Mouse (Mus musculus) liver, embryonic 14.5 days (tissue): Measurements from ENCODE around the gene Carmil2. TPM values are rescaled to one million over a fixed set of nuclear protein-coding genes. Genes with fewer than 3 reads are reported as not detected.

Source experiments
- ATAC-seq: fragments of 200-750 bp; cut with Nextera tagmentation; 2 replicates; pipeline ENCODE4 v1.8.0; 2017; ENCODE audit warnings: moderate number of reproducible peaks, mild to moderate bottlenecking, moderate library complexity; ENCODE audit not compliant: insufficient read depth
- DNase-seq, 3 experiments: peaks; one replicate each; pipeline ENCODE4 v3.0.0-alpha.2; 2012 to 2013; ENCODE audit warnings: low read depth in 3 of 3, low spot score in 3 of 3
- H3K27ac ChIP-seq: fragments of 300-500 bp; sonication (generic); 2 replicates; pipeline ENCODE4 v1.5.1; 2014; ENCODE audit warnings: moderate library complexity, mild to moderate bottlenecking, control low read depth, inconsistent platforms
- H3K27me3 ChIP-seq: fragments of 300-500 bp; sonication (generic); 2 replicates; pipeline ENCODE4 v1.6.1; 2014; ENCODE audit warnings: mild to moderate bottlenecking, low read length, moderate library complexity; ENCODE audit not compliant: control insufficient read depth, insufficient read depth
- H3K36me3 ChIP-seq: fragments of 300-500 bp; sonication (generic); replicated peaks from 2 replicates; pipeline ENCODE4 v1.6.1; 2014; ENCODE audit warnings: low read depth; ENCODE audit not compliant: control insufficient read depth, insufficient read depth
- H3K4me1 ChIP-seq, 2 experiments: fragments of 200-500 bp in 1 of 2; fragments of 300-500 bp in 1 of 2; sonication (generic) in 1 of 2; replicated peaks; 2 replicates each; pipeline ENCODE4 v1.6.1; 2012 to 2014; ENCODE audit warnings: antibody characterized with exemption in 1 of 2, inconsistent platforms in 1 of 2, low read length in 1 of 2; ENCODE audit not compliant: control insufficient read depth in 2 of 2, insufficient read depth in 2 of 2
- H3K4me2 ChIP-seq: fragments of 300-500 bp; sonication (generic); 2 replicates; pipeline ENCODE4 v1.6.1; 2014; ENCODE audit warnings: low read depth, mild to moderate bottlenecking, control low read depth, moderate library complexity
- H3K4me3 ChIP-seq, 2 experiments: fragments of 200-500 bp in 1 of 2; fragments of 300-500 bp in 1 of 2; sonication (generic) in 1 of 2; 2 replicates each; pipeline ENCODE4 v1.5.1; 2012 to 2014; ENCODE audit warnings: low read depth in 2 of 2, low read length in 2 of 2, mild to moderate bottlenecking in 2 of 2, control low read depth in 1 of 2, inconsistent platforms in 1 of 2, moderate library complexity in 1 of 2; ENCODE audit not compliant: insufficient read depth in 1 of 2
- H3K9ac ChIP-seq: fragments of 300-500 bp; sonication (generic); replicated peaks from 2 replicates; pipeline ENCODE4 v1.6.1; 2014; ENCODE audit warnings: mild to moderate bottlenecking, control low read depth, moderate library complexity
- H3K9me3 ChIP-seq: fragments of 300-500 bp; sonication (generic); 2 replicates; pipeline ENCODE4 v1.6.1; 2016; ENCODE audit warnings: low read length, mixed read lengths; ENCODE audit not compliant: control insufficient read depth
- CTCF ChIP-seq: IDR thresholded peaks from 2 replicates; pipeline ENCODE4 v1.5.1; 2016; ENCODE audit warnings: antibody characterized with exemption, low read depth, control low read depth
- EP300 ChIP-seq: IDR thresholded peaks from 2 replicates; pipeline ENCODE4 v1.6.1; 2016; ENCODE audit warnings: antibody characterized with exemption, low read depth
- WGBS: fragments of 180-500 bp; shearing (Covaris S2); extraction: QIAGEN DNeasy Blood & Tissue Kit; methylation state at CpG from one replicate; pipeline ENCODE4 v1.1.7; 2014; ENCODE audit not compliant: insufficient replicate concordance; 5-methylcytosine and 5-hydroxymethylcytosine counted together
- polyA plus RNA-seq, 2 experiments: library from polyadenylated mRNA; depleted of rRNA in 1 of 2; stranded (reverse) in 1 of 2; unstranded in 1 of 2; fragments of >200 nt; fragmentation: Nextera tagmentation in 1 of 2; extraction: Ambion mirVana in 1 of 2; gene quantifications; 2 replicates each; pipeline versions ENCODE4 v1.2.1 to v1.2.3; 2012 to 2014

Carmil2 gene
- polyA plus RNA-seq, 2 experiments: 0.24 to 1.3 TPM

DNA sequence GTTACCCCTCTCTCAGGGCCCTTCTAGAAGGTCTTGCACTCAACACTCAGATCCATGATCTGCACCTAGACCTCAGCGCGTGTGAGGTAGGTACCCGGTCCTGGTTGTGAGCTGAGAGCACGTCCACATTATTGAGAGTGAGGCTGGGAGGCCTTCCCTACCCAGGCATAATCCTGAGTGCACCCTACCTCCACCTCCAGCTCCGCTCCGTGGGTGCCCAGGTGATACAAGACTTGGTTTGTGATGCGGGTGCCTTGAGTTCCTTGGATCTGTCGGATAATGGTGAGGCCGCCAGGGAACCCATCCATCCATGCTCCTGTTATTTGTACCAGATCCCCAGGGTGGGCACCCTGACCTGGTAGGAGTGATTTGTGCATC lies 3.9 kb downstream of the Carmil2 start:
- no peak overlapping the region for H3K4me2 ChIP-seq
- no peak for DNase-seq
- H3K27ac ChIP-seq: no peak overlapping the region
- H3K4me3 ChIP-seq: no peak overlapping the region
- ATAC-seq: no peak
- no peaks in the 10 kb centered on the region for H3K36me3 ChIP-seq
- no peak for TF ChIP-seq EP300
- TF ChIP-seq CTCF: no peak
- H3K9me3 ChIP-seq: no peaks in the 10 kb centered on the region
- H3K9ac ChIP-seq: no peak overlapping the region
- H3K27me3 ChIP-seq: no peaks in the 10 kb centered on the region
- WGBS: 84% methylated on average over 9 of the region's 9 CpGs
- H3K4me1 ChIP-seq: peaks cover 0 to 3% of the 10 kb centered on the region in 2 experiments; a peak in 3 of 4 replicates

DNA sequence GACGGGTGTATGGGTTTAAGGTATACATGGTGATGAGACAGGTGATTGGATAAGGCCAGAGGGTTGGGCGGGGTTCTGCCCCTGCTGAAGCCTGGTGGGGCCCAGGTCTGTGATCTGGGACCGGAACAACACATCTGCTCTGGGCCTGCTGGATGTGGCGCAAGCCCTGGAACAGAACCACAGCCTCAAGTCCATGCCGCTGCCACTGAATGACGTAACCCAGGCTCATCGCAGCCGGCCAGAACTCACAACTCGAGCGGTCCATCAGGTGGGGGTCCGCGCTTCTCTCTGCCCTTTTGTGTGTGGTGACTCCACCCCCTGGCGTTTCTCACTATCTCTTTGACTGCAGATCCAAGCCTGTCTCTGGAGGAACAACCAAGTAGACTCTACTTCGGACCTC lies 4.9 kb downstream of the Carmil2 start:
- Histone ChIP-seq H3K4me3 (no peak overlapping the region), H3K9me3 (no peaks in the 10 kb centered on the region), H3K36me3 (no peaks in the 10 kb centered on the region), H3K27ac (no peak overlapping the region), H3K9ac (no peak overlapping the region), H3K4me2 (no peak overlapping the region), H3K4me1 (peaks cover 0 to 3% of the 10 kb centered on the region in 2 experiments; a peak in 3 of 4 replicates), H3K27me3 (no peaks in the 10 kb centered on the region)
- TF ChIP-seq EP300 (no peak), CTCF (no peak)
- no peak for DNase-seq
- ATAC-seq: no peak
- 73% methylated on average over 14 of the region's 14 CpGs for WGBS

DNA sequence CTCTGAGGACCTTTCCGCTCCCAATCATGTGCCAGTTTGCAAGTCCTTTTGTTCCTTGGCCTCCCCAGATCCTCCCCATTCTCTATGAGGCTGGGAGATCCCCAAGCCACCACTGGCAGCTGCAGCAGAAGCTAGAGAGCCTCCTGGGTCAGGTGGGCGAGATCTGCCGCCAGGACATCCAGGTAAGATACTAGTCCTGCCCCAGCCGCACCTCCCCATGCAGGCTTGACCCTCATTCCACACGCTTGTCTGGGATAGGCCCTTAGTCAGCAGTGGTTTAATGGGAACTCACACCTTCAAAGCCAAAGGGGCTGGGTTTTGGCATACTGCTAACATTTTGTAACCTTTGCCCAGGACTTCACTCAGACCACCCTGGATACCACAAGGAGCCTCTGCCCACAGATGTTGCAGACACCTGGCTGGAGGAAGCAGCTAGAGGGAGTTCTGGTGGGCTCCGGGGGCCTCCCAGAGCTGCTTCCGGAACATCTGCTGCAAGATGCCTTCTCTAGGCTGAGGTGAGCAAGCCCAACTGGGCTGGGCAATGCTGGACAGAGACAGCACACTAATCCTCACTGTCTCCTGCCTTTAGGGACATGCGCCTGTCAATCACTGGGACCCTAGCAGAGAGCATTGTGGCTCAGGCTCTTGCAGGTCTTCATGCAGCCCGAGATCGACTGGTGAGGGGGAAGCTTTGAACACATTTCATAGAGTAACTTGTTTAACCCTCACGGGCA lies 6.5 kb downstream of the Carmil2 start:
- no peaks in the 10 kb centered on the region for H3K9me3 ChIP-seq
- DNase-seq (no peak), ATAC-seq (no peak)
- H3K27me3 ChIP-seq: no peaks in the 10 kb centered on the region
- peaks cover 0 to 5% of the 10 kb centered on the region in 2 experiments; a peak in 3 of 4 replicates for H3K4me1 ChIP-seq
- 73% methylated on average over 11 of the region's 11 CpGs for WGBS
- TF ChIP-seq EP300 (no peak), CTCF (no peak)
- H3K36me3 ChIP-seq: no peaks in the 10 kb centered on the region
- H3K9ac ChIP-seq: no peak overlapping the region
- H3K4me3 ChIP-seq: no peak overlapping the region
- H3K27ac ChIP-seq: no peak overlapping the region
- no peak overlapping the region for H3K4me2 ChIP-seq

DNA sequence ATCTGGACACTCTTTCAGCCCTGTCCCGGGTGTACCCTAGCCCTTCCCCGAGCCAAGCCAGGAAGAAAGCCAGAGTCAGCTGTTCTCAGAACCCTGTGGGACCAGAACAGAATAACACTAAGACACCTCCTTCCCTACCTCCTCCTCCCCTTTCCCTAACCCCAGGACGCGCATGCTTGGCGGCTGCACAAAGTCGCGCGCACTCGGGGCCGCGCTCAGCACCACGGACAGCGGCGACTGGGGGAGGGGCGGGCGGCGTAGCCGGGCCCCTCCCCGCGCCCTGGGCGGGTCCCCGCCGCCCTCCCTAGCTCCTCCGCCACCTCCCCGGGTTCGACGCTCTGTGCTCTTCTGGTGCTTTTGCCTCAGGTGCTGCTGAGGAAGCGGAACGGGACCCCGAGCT lies 7.6 kb downstream of the Carmil2 start:
- peak overlapping the region; percentile 55 for H3K4me2 ChIP-seq
- no peaks in the 10 kb centered on the region for H3K9me3 ChIP-seq
- H3K4me1 ChIP-seq: peaks cover 0 to 5% of the 10 kb centered on the region in 2 experiments; a peak in 3 of 4 replicates
- DNase-seq (peak in 1 of 3 experiments; percentile 29), ATAC-seq (peak; percentile 43)
- no peaks in the 10 kb centered on the region; the same call in 1 of the 2 replicates for H3K36me3 ChIP-seq
- no peaks in the 10 kb centered on the region for H3K27me3 ChIP-seq
- TF ChIP-seq CTCF: no peak
- no peak for TF ChIP-seq EP300
- H3K9ac ChIP-seq: no peak overlapping the region
- no peak overlapping the region for H3K27ac ChIP-seq
- 6% methylated on average over 30 of the region's 30 CpGs for WGBS
- peak overlapping the region; percentile 10 to 19; a peak in 3 of 4 replicates for H3K4me3 ChIP-seq

- Histone ChIP-seq H3K9me3 (no peaks in the 10 kb centered on the region), H3K4me1 (peaks cover 0 to 5% of the 10 kb centered on the region in 2 experiments; a peak in 3 of 4 replicates), H3K4me3 (peak overlapping the region; percentile 10 to 19; a peak in 3 of 4 replicates), H3K27ac (no peak overlapping the region), H3K9ac (no peak overlapping the region), H3K4me2 (peak overlapping the region; percentile 55), H3K36me3 (no peaks in the 10 kb centered on the region; the same call in 1 of the 2 replicates), H3K27me3 (no peaks in the 10 kb centered on the region)
- TF ChIP-seq CTCF (0 out of 2 replicates have a peak, but pooled peaks have one; percentile 13), EP300 (no peak)
- ATAC-seq (no peak), DNase-seq (no peak)
- 29% methylated on average over 40 of the region's 40 CpGs for WGBS
These were observed 8.2 kb downstream of the Carmil2 start for GRCm38 (mm10) chr8:105694051-105694799.
